Mouse (Mus musculus) common myeloid progenitor, adult 5-6 weeks (primary cell): ENCODE results near the gene Afmid. TPM values are rescaled to one million over a fixed set of nuclear protein-coding genes. Genes with fewer than 3 reads are reported as not detected.
A peak's percentile ranks its signal among the peaks of the same experiment; 100 is the strongest.

Experiments used
- ATAC-seq: replicated peaks from 2 replicates; pipeline ENCODE4 v1.8.0; 2016; ENCODE audit warnings: low read depth, mild to moderate bottlenecking, moderate TSS enrichment, inconsistent platforms; ENCODE audit not compliant: poor library complexity, severe bottlenecking
- total RNA-seq: library from RNA; stranded (forward); fragments of 200-1000, 187-1606 nt; gene quantifications from 2 replicates; pipeline ENCODE4 v1.2.3, GENCODE M21; 2017

Afmid gene
- total RNA-seq, 1 experiment from 2014 or later: 0.27 TPM

DNA sequence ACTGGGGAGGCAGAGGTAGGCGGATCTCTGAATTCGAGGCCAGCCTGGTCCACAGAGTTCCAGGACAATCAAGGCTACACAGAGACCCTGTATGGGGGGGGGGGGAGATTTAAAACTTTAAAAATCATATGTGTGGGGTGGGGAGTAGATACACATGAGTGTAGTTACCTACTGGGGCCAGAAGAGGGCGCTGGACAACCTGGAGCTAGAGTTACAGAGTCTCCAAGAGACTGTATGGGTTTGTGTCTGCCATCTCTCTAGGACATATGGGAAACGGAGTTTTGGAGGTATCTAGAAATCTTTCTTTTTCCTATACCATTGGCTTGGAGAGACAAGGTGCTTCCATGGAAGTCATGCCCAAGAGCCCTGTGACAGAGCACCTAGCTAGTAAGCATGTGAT lies 48.7 kb downstream of the Afmid start:
- ATAC-seq: no peak

DNA sequence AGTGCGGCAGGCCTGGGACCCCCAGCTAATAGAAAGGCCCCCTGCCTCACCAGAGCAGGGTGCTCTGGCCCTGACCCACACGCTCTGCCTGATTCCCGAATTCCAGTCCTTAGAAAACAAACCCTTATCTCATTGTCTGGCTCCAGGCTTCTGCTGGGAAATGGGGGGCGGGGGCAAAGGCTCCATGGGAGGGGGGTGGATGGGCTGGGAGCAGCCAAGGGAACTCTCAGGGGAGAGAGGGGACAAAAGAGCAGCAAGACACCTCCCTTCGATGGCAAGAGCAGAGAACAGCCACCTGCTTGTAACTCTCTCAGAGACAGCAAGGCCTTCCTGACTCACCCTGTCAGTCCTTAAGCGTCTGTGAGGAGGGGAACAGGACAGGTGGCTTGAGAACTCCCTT lies 50.0 kb downstream of the Afmid start:
- ATAC-seq: no peak

DNA sequence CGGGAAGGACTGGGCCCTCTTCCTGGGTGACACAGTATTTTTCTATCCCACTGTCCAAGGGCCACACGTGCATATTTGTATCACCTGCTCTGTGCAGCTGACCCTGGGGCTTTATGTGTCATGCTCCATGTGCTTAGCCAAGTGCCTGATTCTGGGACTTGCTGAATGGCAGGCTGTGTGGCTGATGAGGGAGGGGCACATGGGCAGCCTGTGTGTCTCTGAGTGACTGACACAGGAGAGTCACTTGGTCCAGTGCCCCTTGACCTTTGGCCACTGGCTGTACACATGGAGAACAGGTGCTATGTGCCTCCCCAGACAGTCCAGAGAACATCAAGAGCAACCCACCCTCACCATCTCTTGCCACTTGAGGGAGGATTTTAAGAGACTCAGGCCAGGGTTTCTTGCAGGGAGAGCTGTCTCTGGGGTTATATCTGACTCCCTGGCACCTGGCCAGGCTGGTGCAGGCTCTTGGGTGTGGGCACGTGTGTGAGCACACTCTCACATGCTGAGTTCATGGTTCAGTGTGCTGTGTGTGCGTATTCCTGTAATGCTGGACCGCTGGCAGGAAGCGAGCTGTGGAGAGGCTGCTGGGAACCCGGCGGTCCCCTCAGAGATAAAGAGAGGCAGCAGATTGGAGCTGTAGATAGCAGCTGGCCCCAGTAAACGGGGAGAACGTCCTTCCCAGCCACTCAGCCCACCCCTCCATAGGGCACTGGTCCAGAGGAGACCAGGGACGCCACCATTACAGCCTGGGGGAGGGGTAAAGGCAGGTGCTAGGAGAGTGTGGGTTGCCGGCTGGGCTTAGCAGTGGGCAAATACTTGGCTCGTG lies 52.4 kb downstream of the Afmid start:
- ATAC-seq: peak; percentile 67

DNA sequence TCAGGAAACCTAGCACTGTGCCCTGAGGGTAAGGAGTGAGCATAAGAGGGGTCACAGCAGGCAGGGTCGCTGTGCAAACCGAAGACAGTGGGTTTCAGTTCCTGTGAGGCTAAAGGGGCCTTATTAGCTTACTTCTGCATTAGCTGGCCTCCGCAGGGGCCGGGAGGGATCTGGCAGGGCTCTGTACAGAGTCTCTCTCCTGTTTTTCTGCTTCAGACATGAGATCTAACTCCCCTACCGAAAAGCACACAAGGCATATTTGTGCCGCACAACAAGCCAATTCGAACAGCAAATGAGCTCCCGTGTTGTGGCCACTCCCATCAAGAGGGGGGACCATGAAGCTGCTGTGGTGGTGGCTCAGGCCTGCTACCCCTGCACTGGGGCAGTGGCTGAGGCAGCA lies 53.2 kb downstream of the Afmid start:
- 0 out of 2 replicates have a peak, but pooled peaks have one; percentile 27 for ATAC-seq

DNA sequence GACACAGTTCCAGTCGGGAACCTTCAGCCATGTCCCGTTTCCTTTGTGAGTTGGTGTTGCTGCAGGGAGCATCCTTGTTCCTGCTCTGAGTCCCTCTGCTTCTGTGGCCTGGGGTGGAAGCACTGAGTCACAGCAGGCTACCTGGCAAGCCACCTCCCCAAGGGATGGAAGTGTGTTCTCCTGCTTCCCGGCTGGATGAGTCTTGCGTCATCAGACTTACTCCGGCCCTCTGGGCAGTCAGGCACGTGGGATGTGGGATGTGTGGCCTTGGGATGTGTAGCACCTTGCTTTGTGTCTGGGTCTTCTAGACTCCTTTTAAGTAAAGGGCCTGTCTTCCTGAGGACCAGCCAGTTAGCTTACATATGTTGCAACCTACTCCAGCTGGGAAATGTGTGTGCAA lies 54.0 kb downstream of the Afmid start:
- no peak for ATAC-seq

DNA sequence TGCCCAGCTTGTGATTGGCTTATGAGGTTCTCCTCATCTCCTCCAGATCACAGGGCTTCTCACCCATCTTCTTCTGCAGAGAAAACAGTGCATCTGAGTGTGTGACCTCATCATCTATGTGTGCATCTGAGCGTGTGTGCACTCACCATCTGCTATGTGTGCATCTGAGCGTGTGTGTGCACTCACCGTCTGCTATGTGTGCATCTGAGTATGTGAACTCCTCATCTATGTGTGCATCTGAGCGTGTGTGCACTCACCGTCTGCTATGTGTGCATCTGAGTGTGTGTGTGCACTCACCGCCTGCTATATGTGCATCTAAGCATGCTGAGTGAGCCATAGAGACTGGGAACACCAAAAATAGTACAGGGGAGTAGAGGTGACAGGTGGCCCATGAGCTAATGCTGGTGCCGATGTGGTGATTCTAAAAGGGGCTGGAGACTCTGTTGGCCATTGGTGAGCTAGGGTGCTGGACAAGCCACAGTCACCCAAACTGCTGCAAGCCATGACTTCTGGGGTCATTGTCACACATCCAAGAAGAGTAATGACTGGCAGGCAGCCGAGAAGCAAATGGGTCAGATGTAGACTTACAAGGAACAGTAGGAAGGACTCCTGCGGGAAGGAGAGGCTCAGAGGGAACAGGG lies 54.7 kb downstream of the Afmid start:
- no peak for ATAC-seq

DNA sequence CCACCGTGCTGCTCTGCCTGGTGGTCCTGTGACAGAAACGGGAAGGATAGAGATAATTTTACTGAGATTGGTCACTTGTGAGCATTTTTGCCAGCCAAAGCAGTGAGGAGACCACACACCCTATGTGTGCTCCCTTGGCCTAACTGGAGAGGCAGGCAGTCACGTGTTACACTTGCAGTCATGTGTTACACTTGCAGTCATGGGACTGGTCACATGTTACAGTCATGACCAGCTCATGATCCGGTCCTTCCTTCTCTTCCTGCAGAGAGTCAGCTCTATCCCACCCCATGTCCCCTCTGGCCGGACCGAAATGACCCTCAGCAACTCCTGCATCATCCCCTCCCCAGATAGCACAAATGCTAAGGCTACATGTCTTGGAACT lies 55.2 kb downstream of the Afmid start:
- ATAC-seq: no peak

DNA sequence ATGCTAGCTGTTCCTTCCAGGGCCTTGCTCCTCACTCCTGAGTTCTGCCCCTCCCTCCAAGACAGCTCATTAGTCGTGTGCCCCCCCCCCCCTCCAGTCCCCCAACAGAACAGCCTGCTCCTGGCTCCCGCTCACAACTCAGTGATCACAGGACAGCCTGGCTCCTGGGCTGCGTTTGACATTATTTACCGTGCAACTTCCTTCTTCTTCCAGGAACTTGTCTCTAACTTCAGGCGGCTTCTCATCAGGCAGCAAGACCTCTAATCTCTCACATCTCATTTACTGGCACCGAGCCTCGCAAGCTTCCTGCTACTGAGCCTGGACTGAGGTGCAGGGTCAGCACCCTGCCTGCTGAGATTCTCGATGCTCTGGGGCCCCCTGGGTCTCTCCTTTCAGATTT lies 56.1 kb downstream of the Afmid start:
- peak; percentile 3; the same call in 1 of the 2 replicates for ATAC-seq

DNA sequence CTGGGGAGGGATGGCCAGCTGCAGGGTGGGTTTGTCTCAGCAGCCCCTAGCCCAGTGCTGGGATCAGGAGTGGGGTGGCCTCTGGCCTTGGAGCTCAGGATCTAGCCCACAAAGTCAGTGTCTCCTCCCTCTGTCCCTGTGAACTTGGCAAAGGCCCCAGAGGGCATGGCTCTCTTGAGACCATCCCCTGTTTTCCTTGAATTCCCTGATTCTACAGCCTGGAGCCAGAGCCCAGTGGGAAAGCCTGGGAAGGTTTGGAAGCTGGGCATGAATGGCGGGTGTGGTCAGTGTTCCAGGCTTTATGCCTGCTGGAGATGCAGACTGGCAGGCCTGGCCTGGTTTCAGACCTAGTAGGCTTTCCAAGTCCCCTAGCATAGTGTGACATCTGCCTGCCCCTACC lies 56.5 kb downstream of the Afmid start:
- no peak for ATAC-seq

DNA sequence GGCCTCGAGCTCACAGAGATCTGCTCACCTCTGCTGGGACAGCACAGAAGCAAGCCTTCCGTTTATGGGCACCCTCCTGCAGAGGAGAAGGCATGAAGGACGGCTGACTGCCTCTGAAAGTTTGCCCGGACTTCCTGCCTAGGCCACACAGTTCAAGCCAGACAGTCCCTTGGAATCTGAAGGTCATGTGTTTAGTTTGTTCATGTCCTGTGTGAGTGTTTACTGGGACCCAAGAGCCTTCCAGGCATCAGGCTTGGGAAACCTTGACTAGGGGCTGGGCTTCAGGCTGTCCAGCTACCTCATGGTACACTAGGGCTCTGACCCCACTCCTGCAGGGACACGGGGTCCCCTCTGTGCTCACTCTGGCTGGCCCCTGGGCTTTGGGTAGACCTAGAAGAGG lies 60.3 kb downstream of the Afmid start:
- 0 out of 2 replicates have a peak, but pooled peaks have one; percentile 26 for ATAC-seq

DNA sequence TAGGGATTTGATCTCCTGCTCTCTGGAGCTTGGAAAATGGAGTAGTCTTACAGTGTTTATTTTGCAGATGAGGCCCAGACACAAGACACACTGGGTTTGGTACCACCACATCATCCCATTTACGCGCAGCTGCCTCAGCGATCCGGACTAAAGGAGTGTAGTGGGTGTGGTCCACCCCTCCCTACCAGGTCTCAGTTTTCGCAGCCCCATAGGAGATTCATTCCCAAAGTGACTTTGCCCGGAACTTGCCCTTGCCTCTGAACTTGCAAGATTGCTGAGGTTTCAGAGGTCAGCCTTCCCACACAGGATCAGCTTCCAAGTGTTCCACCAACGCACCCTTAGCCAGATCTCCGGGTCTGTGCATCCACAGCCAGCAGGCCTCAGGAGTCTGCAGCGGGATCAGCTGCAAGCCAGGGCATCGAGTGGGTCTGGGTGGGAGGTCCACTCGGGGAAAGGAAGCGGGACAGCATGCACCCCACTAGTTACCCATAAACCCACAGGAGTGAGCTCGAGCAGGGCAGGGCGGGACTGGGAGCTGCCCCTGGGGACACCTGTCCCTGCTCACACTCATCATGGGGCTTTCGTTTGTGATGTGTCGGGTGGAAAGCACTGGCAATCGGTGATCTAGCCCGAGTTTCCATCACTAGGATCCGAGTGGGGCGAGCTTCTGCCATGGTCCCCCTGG lies 62.6 kb downstream of the Afmid start:
- ATAC-seq: no peak

DNA sequence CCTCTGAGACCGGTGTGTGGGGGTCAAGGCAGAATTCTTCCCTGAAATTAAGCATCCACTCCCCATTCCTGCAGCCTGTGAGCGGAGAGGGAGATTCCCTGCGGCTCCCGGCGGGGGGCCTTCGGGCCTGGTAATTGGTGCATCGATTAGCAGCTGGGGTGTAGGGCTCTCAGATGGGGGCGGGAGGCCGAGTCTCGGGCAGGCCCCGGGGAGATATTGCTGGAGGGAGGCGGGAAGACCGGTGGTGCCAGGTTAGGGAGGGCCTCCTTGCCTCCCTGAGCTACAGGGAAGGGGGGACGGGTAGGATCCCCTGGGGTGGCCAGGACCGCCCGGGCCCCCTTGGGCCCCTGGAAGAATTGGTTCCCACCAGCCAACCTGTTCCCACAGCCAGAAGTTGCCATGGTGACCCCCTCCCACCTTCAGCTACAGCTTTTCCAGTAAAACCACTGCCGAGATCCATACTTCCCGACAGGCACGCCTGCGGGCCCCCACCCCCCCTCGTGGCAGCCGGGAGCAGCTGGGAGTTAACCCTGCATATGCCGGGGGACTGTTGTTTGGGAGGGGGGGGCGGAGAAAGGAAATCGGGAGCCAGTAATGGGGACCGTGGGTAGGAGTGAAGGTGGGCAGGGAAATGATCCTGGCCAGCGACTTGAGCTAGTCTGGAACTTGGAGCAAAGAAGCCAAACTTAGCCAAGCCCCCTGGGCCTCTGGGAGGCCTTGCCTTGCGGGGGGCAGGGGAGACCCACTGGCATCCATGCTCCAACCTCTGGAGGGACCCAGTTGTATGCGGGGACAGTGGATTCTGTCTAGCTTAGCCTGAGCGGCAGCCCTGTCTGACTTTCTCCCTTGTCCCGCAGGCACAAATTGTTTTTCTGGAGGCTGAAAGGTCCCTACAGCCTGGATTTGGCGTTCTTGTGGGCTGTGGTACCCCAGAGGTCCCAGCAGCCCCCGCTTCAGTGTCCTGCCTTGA lies 63.4 kb downstream of the Afmid start:
- ATAC-seq: no peak

Other genes starting within 250 kb of the Afmid start
- gene Tnrc6c, start 171.6 kb upstream of the Afmid start, total RNA-seq: 17.7 and 22.4 TPM in 2 replicates
- 1.6 and 8.4 TPM in 2 replicates for gene Tmc8, start 43.8 kb upstream of the Afmid start, total RNA-seq
- 11.4 and 40.7 TPM in 2 replicates for gene Tmc6, start 43.7 kb upstream of the Afmid start, total RNA-seq
- 0.69 TPM in 1 of 2 replicates, not detected in the other for gene 6030468B19Rik, start 28.3 kb upstream of the Afmid start, total RNA-seq
- 2.5 and 3.1 TPM in 2 replicates for gene Gm20708, start 16.3 kb upstream of the Afmid start, total RNA-seq
- gene Syngr2, start 16.3 kb upstream of the Afmid start, total RNA-seq: 93.0 and 96.3 TPM in 2 replicates
- 61.6 and 75.3 TPM in 2 replicates for gene Tk1, start 168 bp downstream of the Afmid start, total RNA-seq
- gene Birc5, start 23.3 kb downstream of the Afmid start, total RNA-seq: 192 and 193 TPM in 2 replicates
- gene Tmem235, start 34.8 kb downstream of the Afmid start, total RNA-seq: not detected in 2 replicates
- gene Tha1, start 47.6 kb downstream of the Afmid start, total RNA-seq: 5.4 and 6.0 TPM in 2 replicates
- 8.3 and 10.4 TPM in 2 replicates for gene Socs3, start 144.1 kb downstream of the Afmid start, total RNA-seq
- 6.8 and 11.7 TPM in 2 replicates for gene Pgs1, start 160.4 kb downstream of the Afmid start, total RNA-seq